Mouse (Mus musculus): ENCODE measurements around the gene Inka2. TPM values are rescaled to one million over a fixed set of nuclear protein-coding genes. Genes with fewer than 3 reads are reported as not detected.
A peak's percentile ranks its signal among the peaks of the same experiment; 100 is the strongest.
"Not testable (repeated sequence)": the region's sequence is repeated elsewhere in the genome, so short reads cannot be mapped to it uniquely, and the experiment has no call there.

Gene Inka2
- polyA plus RNA-seq, 1 experiment from 2014 or later: 2.7 TPM

- no peaks in the 10 kb centered on the region; the same call in 1 of the 2 replicates for H3K27me3 ChIP-seq
- no peak overlapping the region for H3K9ac ChIP-seq
- no peak overlapping the region for H3K4me3 ChIP-seq
- ATAC-seq (replicated peaks; ENCODE audit: insufficient number of reproducible peaks, insufficient read depth, low FRiP score, low read depth): peak; percentile 44; the same call in 1 of the 2 replicates
- peaks cover 69% of the 10 kb centered on the region for H3K4me1 ChIP-seq (replicated peaks)
- H3K9me3 ChIP-seq (replicated peaks): no peaks in the 10 kb centered on the region
- H3K36me3 ChIP-seq: no peaks in the 10 kb centered on the region
- WGBS: 39% methylated on average over 3 of the region's 3 CpGs
- no peak overlapping the region for H3K4me2 ChIP-seq
- H3K27ac ChIP-seq: peak overlapping the region; percentile 71
Observed at GRCm38 (mm10) chr3:105699241-105699933, 5.0 kb upstream of the Inka2 start.

- WGBS: 31% methylated on average over 1 of the region's 1 CpGs
- H3K4me2 ChIP-seq: peak overlapping the region; percentile 39
- H3K36me3 ChIP-seq; H3K4me3 ChIP-seq; H3K9ac ChIP-seq; H3K27me3 ChIP-seq; H3K9me3 ChIP-seq (replicated peaks); ATAC-seq (replicated peaks; ENCODE audit: insufficient number of reproducible peaks, insufficient read depth, low FRiP score, low read depth): not testable (repeated sequence)
- peak overlapping the region; percentile 59 for H3K27ac ChIP-seq
- H3K4me1 ChIP-seq (replicated peaks): peaks cover 68% of the 10 kb centered on the region
Observed at GRCm38 (mm10) chr3:105700786-105701185, 3.6 kb upstream of the Inka2 start.

GRCm38 (mm10) chr3:105701399-105701798 lies 3.0 kb upstream of the Inka2 start:
- Histone ChIP-seq H3K27ac (peak overlapping the region; percentile 59), H3K4me2 (peak overlapping the region; percentile 39), H3K4me1 (replicated peaks) (peaks cover 67% of the 10 kb centered on the region)

GRCm38 (mm10) chr3:105703571-105703970 lies 828 bp upstream of the Inka2 start:
- no peak for ATAC-seq (replicated peaks; ENCODE audit: insufficient number of reproducible peaks, insufficient read depth, low FRiP score, low read depth)
- WGBS: 77% methylated on average over 6 of the region's 6 CpGs
- Histone ChIP-seq H3K36me3 (no peaks in the 10 kb centered on the region), H3K9ac (no peak overlapping the region), H3K4me3 (no peak overlapping the region), H3K27ac (0 out of 2 replicates have a peak overlapping the region, but pooled peaks have one; percentile 80), H3K4me1 (replicated peaks) (peaks cover 71% of the 10 kb centered on the region), H3K4me2 (peak overlapping the region; percentile 90; the same call in 1 of the 2 replicates), H3K27me3 (peaks cover 2% of the 10 kb centered on the region; the same call in 1 of the 2 replicates), H3K9me3 (replicated peaks) (no peaks in the 10 kb centered on the region)

More at GRCm38 (mm10) chr3:105701399-105701798, 3.0 kb upstream of the Inka2 start:
- peak; percentile 32; the same call in 1 of the 2 replicates for ATAC-seq (replicated peaks; ENCODE audit: insufficient number of reproducible peaks, insufficient read depth, low FRiP score, low read depth)
- H3K9ac ChIP-seq: no peak overlapping the region
- 25% methylated on average over 5 of the region's 5 CpGs for WGBS
- H3K4me3 ChIP-seq: no peak overlapping the region
- H3K27me3 ChIP-seq: peaks cover 2% of the 10 kb centered on the region; the same call in 1 of the 2 replicates
- no peaks in the 10 kb centered on the region for H3K9me3 ChIP-seq (replicated peaks)
- no peaks in the 10 kb centered on the region for H3K36me3 ChIP-seq

GRCm38 (mm10) chr3:105705061-105705549 lies 706 bp downstream of the Inka2 start:
- Histone ChIP-seq H3K4me1 (replicated peaks) (peaks cover 58% of the 10 kb centered on the region), H3K36me3 (no peaks in the 10 kb centered on the region), H3K9ac (peak overlapping the region; percentile 63), H3K4me2 (peak overlapping the region; percentile 90), H3K4me3 (peak overlapping the region; percentile 63), H3K9me3 (replicated peaks) (no peaks in the 10 kb centered on the region), H3K27ac (peak overlapping the region; percentile 80), H3K27me3 (peaks cover 2% of the 10 kb centered on the region; the same call in 1 of the 2 replicates)
- peak; percentile 48 for ATAC-seq (replicated peaks; ENCODE audit: insufficient number of reproducible peaks, insufficient read depth, low FRiP score, low read depth)
- under 1% methylated on average over 28 of the region's 28 CpGs for WGBS

- Histone ChIP-seq H3K27ac (no peak overlapping the region), H3K36me3 (no peaks in the 10 kb centered on the region), H3K4me3 (peak overlapping the region; percentile 63), H3K9ac (peak overlapping the region; percentile 63), H3K4me2 (peak overlapping the region; percentile 90), H3K4me1 (replicated peaks) (peaks cover 59% of the 10 kb centered on the region), H3K9me3 (replicated peaks) (no peaks in the 10 kb centered on the region), H3K27me3 (peaks cover 2% of the 10 kb centered on the region; the same call in 1 of the 2 replicates)
- no peak for ATAC-seq (replicated peaks; ENCODE audit: insufficient number of reproducible peaks, insufficient read depth, low FRiP score, low read depth)
- WGBS: 36% methylated on average over 3 of the region's 3 CpGs
Observed at GRCm38 (mm10) chr3:105705561-105705960, 1.2 kb downstream of the Inka2 start.

GRCm38 (mm10) chr3:105706366-105707020 lies 2.1 kb downstream of the Inka2 start:
- no peaks in the 10 kb centered on the region for H3K9me3 ChIP-seq (replicated peaks)
- peak overlapping the region; percentile 90 for H3K4me2 ChIP-seq
- H3K27ac ChIP-seq: no peak overlapping the region
- 49% methylated on average over 4 of the region's 4 CpGs for WGBS
- H3K36me3 ChIP-seq: no peaks in the 10 kb centered on the region
- H3K4me1 ChIP-seq (replicated peaks): peaks cover 54% of the 10 kb centered on the region
- no peak for ATAC-seq (replicated peaks; ENCODE audit: insufficient number of reproducible peaks, insufficient read depth, low FRiP score, low read depth)
- peaks cover 2% of the 10 kb centered on the region; the same call in 1 of the 2 replicates for H3K27me3 ChIP-seq
- H3K9ac ChIP-seq: no peak overlapping the region
- peak overlapping the region; percentile 63; the same call in 1 of the 2 replicates for H3K4me3 ChIP-seq

- no peaks in the 10 kb centered on the region for H3K9me3 ChIP-seq (replicated peaks)
- H3K36me3 ChIP-seq: no peaks in the 10 kb centered on the region
- H3K4me1 ChIP-seq (replicated peaks): peaks cover 47% of the 10 kb centered on the region
- peaks cover 2% of the 10 kb centered on the region; the same call in 1 of the 2 replicates for H3K27me3 ChIP-seq
- H3K4me3 ChIP-seq: no peak overlapping the region
- no peak overlapping the region for H3K9ac ChIP-seq
- WGBS: 45% methylated on average over 7 of the region's 7 CpGs
- H3K27ac ChIP-seq: no peak overlapping the region
- no peak overlapping the region for H3K4me2 ChIP-seq
- ATAC-seq (replicated peaks; ENCODE audit: insufficient number of reproducible peaks, insufficient read depth, low FRiP score, low read depth): no peak
Observed at GRCm38 (mm10) chr3:105707590-105707989, 3.2 kb downstream of the Inka2 start.

GRCm38 (mm10) chr3:105710246-105710645 lies 5.8 kb downstream of the Inka2 start:
- Histone ChIP-seq H3K4me1 (replicated peaks) (peaks cover 47% of the 10 kb centered on the region), H3K9ac (no peak overlapping the region), H3K36me3 (no peaks in the 10 kb centered on the region), H3K4me2 (no peak overlapping the region), H3K27me3 (0 out of 2 replicates have a peak, but pooled peaks cover 2% of the 10 kb centered on the region), H3K27ac (peak overlapping the region; percentile 25; the same call in 1 of the 2 replicates), H3K4me3 (no peak overlapping the region), H3K9me3 (replicated peaks) (no peaks in the 10 kb centered on the region)
- WGBS: 42% methylated on average over 6 of the region's 6 CpGs
- ATAC-seq (replicated peaks; ENCODE audit: insufficient number of reproducible peaks, insufficient read depth, low FRiP score, low read depth): no peak

- no peak overlapping the region for H3K9ac ChIP-seq
- no peak overlapping the region for H3K27ac ChIP-seq
- H3K4me1 ChIP-seq (replicated peaks): peaks cover 33% of the 10 kb centered on the region
- 62% methylated on average over 7 of the region's 7 CpGs for WGBS
- no peak overlapping the region for H3K4me2 ChIP-seq
- no peaks in the 10 kb centered on the region for H3K27me3 ChIP-seq
- ATAC-seq (replicated peaks; ENCODE audit: insufficient number of reproducible peaks, insufficient read depth, low FRiP score, low read depth): peak; percentile 67; the same call in 1 of the 2 replicates
- no peak overlapping the region for H3K4me3 ChIP-seq
- H3K9me3 ChIP-seq (replicated peaks): no peaks in the 10 kb centered on the region
- H3K36me3 ChIP-seq: no peaks in the 10 kb centered on the region
Observed at GRCm38 (mm10) chr3:105711741-105712140, 7.3 kb downstream of the Inka2 start.

GRCm38 (mm10) chr3:105712827-105713226 lies 8.4 kb downstream of the Inka2 start:
- ATAC-seq (replicated peaks; ENCODE audit: insufficient number of reproducible peaks, insufficient read depth, low FRiP score, low read depth): no peak
- Histone ChIP-seq H3K4me1 (replicated peaks) (peaks cover 25% of the 10 kb centered on the region), H3K4me3 (no peak overlapping the region), H3K27me3 (no peaks in the 10 kb centered on the region), H3K9me3 (replicated peaks) (no peaks in the 10 kb centered on the region), H3K36me3 (no peaks in the 10 kb centered on the region), H3K9ac (no peak overlapping the region), H3K4me2 (no peak overlapping the region), H3K27ac (no peak overlapping the region)
